Mouse (Mus musculus): ENCODE measurements around the gene Tns3.

- TF ChIP-seq CTCF (IDR thresholded peaks at IDR 0.05; ENCODE audit: control insufficient read depth, insufficient read depth, insufficient read length) (peak; percentile 10), MYOG (IDR thresholded peaks at IDR 0.05; ENCODE audit: control insufficient read depth, extremely low read depth, insufficient read length) (no peak), CEBPB (IDR thresholded peaks at IDR 0.05; ENCODE audit: low read depth) (no peak)
Observed at GRCm38 (mm10) chr11:8545798-8546197, 118.5 kb downstream of the Tns3 start.

Data from C2C12 (cell line).